In genomic region chr4:123564051-123564791, GRCm38 (mm10) we compare ENCODE assay signal across 9 mouse cellular contexts.
DNase-seq lines count a peak whose midpoint lies in the region; ATAC-seq lines count a peak whose summit lies in the region.
"Had no signal": no experiment of that assay in that cellular context is flagged by ENCODE, and none has a peak within 500 bp of the region (broad histone marks: within the 10 kb centered on the region; RNA-seq: fewer than 3 reads in every experiment).

No protein-coding gene starts in this region.

- peak overlapping the region; percentile 28 for H3K4me3 ChIP-seq in liver, embryonic 12.5 days
- H3K4me3 ChIP-seq in midbrain, embryonic 16.5 days (ENCODE audit: low read depth, low read length) = no peak overlapping the region
- H3K4me3 ChIP-seq in hindbrain, embryonic 12.5 days = no peak overlapping the region
- H3K4me3 ChIP-seq: neural tube, embryonic 13.5 days had no signal

- WGBS in liver, embryonic 12.5 days (ENCODE audit: insufficient replicate concordance) = 23% methylated on average over 6 of the region's 6 CpGs
- 85% methylated on average over 6 of the region's 6 CpGs for WGBS in midbrain, embryonic 16.5 days
- WGBS in hindbrain, embryonic 12.5 days = 81% methylated on average over 6 of the region's 6 CpGs

- no peak overlapping the region for H3K9ac ChIP-seq in liver, embryonic 12.5 days
- no peak overlapping the region for H3K9ac ChIP-seq in midbrain, embryonic 16.5 days (ENCODE audit: low read depth, low read length)
- no peak overlapping the region for H3K9ac ChIP-seq in hindbrain, embryonic 12.5 days
- H3K9ac ChIP-seq: neural tube, embryonic 13.5 days had no signal

- no peaks in the 10 kb centered on the region for H3K9me3 ChIP-seq in liver, embryonic 12.5 days (replicated peaks)
- no peaks in the 10 kb centered on the region for H3K9me3 ChIP-seq in midbrain, embryonic 16.5 days (replicated peaks; ENCODE audit: control insufficient read depth, low read length, poor library complexity, severe bottlenecking)
- H3K9me3 ChIP-seq in hindbrain, embryonic 12.5 days (replicated peaks) = no peaks in the 10 kb centered on the region
- H3K9me3 ChIP-seq: neural tube, embryonic 13.5 days had no signal

- H3K27ac ChIP-seq in liver, embryonic 12.5 days = peak overlapping the region; percentile 61
- no peak overlapping the region for H3K27ac ChIP-seq in midbrain, embryonic 16.5 days (ENCODE audit: low read length)
- no peak overlapping the region for H3K27ac ChIP-seq in hindbrain, embryonic 12.5 days
- H3K27ac ChIP-seq: neural tube, embryonic 13.5 days had no signal

- H3K4me1 ChIP-seq in liver, embryonic 12.5 days = peaks cover 55% of the 10 kb centered on the region
- H3K4me1 ChIP-seq in midbrain, embryonic 16.5 days (ENCODE audit: control insufficient read depth, insufficient read depth, low read length) = peaks cover 10% of the 10 kb centered on the region
- H3K4me1 ChIP-seq in hindbrain, embryonic 12.5 days = peaks cover 18% of the 10 kb centered on the region

- H3K27me3 ChIP-seq in liver, embryonic 12.5 days (replicated peaks) = no peaks in the 10 kb centered on the region
- H3K27me3 ChIP-seq in midbrain, embryonic 16.5 days (ENCODE audit: control insufficient read depth, insufficient read depth, low read depth, low read length) = no peaks in the 10 kb centered on the region
- H3K27me3 ChIP-seq in hindbrain, embryonic 12.5 days = no peaks in the 10 kb centered on the region
- H3K27me3 ChIP-seq: neural tube, embryonic 13.5 days had no signal

- ATAC-seq in erythroblast, adult 5-6 weeks (replicated peaks; ENCODE audit: low FRiP score, poor library complexity, severe bottlenecking) = 0 out of 2 replicates have a peak, but pooled peaks have one; percentile 55
- ATAC-seq in liver, embryonic 12.5 days = peak; percentile 40
- ATAC-seq in midbrain, embryonic 16.5 days = no peak
- no peak for ATAC-seq in hindbrain, embryonic 12.5 days (ENCODE audit: low FRiP score)

- peak overlapping the region; percentile 44 for H3K4me2 ChIP-seq in liver, embryonic 12.5 days
- H3K4me2 ChIP-seq in midbrain, embryonic 16.5 days (ENCODE audit: low read length) = no peak overlapping the region
- H3K4me2 ChIP-seq in hindbrain, embryonic 12.5 days (replicated peaks) = no peak overlapping the region
- H3K4me2 ChIP-seq: neural tube, embryonic 13.5 days had no signal

- no peaks in the 10 kb centered on the region for H3K36me3 ChIP-seq in liver, embryonic 12.5 days
- no peaks in the 10 kb centered on the region for H3K36me3 ChIP-seq in midbrain, embryonic 16.5 days (ENCODE audit: control insufficient read depth, insufficient read depth, low read length)
- H3K36me3 ChIP-seq in hindbrain, embryonic 12.5 days = no peaks in the 10 kb centered on the region
- H3K36me3 ChIP-seq: neural tube, embryonic 13.5 days had no signal

- peak; percentile 45 for DNase-seq in layer of hippocampus, adult 9-11 months
- no peak for DNase-seq in layer of hippocampus, adult 18-20 months (ENCODE audit: low spot score in 2 of 2)
- peak; percentile 54 to 65 for DNase-seq in spleen, adult 18-20 months
- no peak for DNase-seq in ovary, adult 18-20 months (ENCODE audit: low spot score)

Comparison
In these comparisons a context has a peak if more than half of its experiments do, and no peak if none do; other contexts are left out.
1. DNase-seq: peak in layer of hippocampus, adult 9-11 months (single experiment) and spleen, adult 18-20 months (2 of 2); none in layer of hippocampus, adult 18-20 months (0 of 2) and ovary, adult 18-20 months (single experiment).
2. ATAC-seq: peak in erythroblast, adult 5-6 weeks (single experiment) and liver, embryonic 12.5 days (single experiment); none in midbrain, embryonic 16.5 days (single experiment) and hindbrain, embryonic 12.5 days (single experiment).